Mouse (Mus musculus) cerebellum, adult 8-10 months (tissue): Measurements from ENCODE around the gene Lsm2.
A peak's percentile ranks its signal among the peaks of the same experiment; 100 is the strongest.
"Not testable (repeated sequence)": the region's sequence is repeated elsewhere in the genome, so short reads cannot be mapped to it uniquely, and the experiment has no call there.

ENCODE experiments used
- DNase-seq: peaks from one replicate; pipeline ENCODE4 v3.0.0; 2022

Gene Lsm2

DNA sequence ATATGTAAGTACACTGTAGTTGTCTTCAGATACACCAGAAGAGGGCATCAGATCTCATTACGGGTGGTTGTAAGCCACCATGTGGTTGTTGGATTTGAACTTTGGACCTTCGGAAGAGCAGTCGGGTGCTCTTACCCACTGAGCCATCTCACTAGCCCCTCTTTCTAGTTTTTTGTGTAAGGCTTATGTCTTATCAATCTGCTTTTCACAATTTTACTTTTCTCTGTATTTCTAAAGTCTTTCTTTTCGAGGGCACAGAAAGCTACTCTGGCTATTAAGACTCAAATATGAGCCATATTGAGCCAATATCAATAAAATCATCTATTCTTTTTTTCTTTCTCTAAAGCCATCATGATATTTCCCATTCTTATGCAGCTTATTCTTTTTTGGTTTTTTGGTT is 13.5 kb downstream of the Lsm2 start:
- DNase-seq = not testable (repeated sequence)

DNA sequence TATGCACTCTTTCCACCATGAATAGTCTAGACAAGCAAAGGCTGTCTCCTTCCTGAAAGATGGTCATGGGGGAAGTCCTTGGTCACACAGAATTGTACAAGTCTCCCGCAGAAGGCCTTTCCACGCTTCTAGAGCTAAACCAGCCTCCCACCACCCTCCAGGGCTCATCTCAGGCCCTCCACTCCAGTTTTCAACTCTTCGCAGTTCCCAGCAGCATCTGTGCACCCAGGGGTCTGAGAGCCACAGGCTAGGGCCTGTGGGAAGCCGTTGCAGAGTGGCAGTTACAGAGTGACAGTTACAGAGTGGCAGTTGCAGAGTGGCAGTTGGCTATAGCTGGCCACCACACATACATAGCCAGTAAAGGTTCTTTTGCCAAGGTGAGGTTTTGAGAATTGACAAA is 14.3 kb downstream of the Lsm2 start:
- not testable (repeated sequence) for DNase-seq

DNA sequence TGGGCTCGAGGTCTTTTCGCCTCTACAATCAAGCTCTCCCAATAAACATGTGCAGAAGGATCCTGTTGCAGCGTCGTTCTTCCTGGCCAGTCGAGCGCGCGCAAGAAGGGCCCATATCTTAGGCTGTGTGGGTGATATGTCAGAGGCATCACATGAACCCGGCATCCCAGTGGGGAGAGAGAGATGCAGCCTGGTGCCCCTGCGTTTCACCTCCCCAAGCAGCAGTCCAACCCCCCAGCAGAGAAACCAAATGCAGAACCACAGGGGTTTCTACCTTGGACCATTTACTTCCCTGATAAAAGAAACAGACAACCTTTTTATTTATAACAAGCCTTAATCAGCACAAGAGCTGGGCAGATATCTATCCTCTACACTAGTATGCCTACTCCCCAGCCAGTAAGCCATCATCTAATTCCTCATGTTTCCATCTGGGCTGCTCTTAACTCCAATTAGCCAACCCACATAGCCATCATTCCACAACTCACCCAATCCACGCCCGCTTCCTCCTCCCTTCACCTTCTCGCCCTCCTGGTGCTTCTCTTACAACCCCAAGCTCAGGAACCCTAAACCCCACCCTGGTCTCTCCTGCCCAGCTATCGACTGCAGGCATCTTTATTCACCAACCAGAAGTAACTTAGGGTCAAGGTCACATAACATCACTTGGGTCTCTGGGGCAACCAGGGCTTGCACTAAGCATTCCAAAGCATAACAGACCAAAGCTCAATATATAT is 14.9 kb downstream of the Lsm2 start:
- DNase-seq = no peak

DNA sequence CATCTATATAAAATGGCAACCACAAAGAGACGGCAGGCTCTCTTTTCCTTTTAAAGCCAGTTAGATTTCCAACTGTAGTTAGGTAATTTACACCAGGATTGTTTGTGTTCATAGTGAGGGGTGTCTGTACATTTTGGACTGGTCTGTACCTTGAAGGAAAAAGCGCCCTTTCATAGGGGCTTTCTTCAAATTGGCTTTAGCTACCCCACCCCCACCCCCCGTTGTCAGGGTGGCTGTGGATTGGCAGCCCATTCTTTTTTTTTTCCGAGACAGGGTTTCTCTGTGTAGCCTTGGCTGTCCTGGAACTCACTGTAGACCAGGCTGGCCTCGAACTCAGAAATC is 15.5 kb downstream of the Lsm2 start:
- DNase-seq = no peak

DNA sequence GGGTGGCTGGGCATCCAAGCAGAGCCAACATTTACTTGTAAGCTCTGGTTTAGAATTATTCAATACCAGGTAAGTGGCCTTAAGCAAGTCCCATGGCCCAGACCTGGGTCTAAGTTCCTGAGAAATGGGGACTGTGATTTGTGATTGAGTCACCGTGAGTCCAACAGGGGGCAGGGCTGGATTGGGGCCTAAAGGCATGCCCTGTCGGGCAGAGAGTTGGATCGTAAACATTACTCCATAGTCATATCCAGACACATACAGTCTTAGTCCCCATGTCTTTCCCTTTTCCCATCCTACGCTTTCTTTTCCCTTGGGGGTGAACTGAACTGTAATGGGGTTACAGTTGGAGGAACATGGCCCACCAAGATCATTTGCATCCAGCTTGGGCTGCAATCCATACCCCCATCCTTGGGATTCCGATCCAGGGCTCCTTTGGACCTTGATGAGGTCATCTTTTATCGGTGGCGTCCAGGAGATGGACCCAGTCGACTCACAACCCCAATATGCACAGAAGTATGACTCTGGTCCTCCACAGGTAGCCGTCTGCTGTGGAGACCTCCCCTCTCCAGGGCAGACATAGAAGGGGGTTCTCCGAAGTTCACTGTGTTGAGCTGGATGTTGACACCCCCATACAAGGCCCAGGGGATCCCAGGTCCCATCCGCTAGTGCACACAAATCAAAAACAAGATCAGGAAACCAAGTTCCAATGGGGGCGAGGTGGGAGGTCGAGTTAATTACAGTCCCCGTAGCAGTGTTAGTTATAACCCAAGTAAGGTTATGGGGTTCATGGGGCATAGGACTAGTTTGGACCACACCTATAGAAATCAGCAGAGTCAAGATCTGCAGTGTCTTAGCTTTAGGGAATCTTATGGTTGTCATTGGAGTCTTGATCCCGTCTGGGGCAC is 17.1 kb downstream of the Lsm2 start:
- no peak for DNase-seq

DNA sequence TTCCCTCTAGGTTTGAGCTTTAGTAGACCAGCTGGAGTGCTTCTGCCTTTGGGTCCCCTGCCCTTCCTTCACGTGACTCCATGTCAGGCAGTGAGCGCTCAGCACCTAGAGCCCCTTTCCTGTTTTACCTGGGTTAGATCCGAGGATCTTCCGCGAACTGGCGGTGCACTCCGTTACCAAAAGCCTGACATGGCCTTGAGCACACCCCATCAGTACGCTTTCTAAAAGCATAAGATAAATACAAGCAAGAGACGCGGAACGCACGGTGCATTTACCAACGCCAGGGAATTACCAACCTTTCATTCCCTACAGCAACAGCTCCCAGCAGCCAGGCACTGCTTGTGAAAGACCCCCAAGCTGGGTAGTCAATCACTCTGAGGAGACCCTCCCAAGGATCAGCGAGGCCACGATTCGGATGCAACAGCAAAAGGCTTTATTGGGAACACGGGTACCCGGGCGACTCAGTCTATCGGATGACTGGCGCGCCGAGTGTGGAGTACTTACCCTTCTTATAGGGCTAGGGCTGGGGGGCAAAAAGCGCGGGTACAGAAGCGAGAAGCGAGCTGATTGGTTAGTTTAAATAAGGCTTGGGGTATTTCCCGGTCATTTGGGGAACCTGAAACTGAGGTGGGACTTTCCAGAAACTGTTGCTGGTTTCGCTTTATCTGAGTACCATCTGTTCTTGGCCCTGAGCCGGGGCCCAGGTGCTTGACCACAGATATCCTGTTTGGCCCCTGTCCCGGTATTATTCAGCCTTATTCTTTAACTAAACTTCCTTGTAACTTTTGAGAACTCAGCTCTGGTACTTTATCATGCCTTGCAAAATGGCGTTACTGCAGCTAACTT is 18.4 kb downstream of the Lsm2 start:
- peak; percentile 17 for DNase-seq

DNA sequence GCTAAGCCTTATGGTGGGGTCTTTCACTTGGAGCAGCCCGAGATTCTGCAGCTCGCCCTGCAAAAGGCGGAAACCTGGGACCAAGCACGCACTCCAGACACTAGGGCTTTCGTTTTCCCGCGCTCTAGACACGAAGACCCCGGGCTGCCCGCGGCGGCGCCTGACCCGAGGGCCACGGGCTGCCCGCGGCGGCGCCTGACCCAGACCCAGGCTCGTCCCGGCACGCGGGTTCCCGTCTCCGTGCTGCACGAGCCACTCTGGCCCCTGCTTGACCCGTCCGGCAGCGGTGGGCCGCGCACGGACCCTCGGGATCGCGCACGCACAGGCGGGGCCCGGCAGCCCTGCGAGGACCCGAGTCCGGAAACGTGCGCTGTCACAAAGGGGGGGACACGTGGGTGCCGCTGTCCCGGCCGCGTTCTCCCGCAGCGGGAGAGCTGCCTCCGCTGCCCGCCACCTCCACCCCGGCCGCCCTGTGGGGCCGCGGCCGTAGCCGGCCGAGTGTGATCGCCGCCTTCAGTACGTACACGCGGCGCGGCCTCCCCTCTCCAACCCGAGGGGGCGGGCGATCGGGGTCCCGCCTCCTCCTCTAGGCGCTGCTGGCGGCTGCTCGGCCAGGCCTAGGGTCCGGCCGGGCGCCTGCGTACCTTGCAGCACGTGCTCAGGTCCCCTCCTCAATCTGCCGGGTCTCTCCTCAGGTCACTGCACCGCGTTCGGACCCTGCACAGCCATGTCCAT is 19.2 kb downstream of the Lsm2 start, which contains the start of gene Vars:
Gene Vars, plus strand, starts transcription at position 271 of the 735 bp plus-strand sequence.
- peak; percentile 80 for DNase-seq

DNA sequence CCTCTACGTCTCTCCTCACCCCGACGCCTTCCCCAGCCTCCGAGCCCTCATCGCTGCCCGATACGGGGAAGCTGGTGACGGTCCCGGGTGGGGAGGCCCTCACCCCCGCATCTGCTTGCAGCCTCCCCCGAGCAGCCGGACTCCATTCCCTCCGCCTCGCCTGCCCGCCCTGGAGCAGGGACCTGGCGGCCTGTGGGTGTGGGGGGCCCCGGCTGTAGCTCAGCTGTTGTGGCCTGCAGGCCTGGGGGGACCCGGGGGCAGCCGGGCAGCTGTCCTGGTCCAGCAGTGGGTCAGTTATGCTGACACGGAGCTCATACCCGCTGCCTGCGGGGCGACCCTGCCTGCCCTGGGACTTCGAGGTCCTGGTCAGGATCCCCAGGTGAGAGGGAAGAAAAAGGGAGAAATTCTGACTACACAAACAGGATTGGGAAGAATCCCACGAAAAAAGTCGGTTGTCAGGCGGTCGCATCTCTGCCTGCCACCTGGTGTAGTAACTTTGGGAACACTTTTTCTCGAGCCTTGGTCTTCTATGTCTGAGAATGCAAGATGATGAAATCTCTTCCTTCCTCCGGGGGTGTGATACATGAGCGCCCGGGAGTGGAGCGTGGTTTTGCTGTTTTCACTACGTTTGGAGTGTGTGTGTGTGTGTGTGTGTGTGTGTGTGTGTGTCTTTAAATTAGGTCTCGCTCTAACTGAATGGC is 19.9 kb downstream of the Lsm2 start:
- peak; percentile 52 for DNase-seq

DNA sequence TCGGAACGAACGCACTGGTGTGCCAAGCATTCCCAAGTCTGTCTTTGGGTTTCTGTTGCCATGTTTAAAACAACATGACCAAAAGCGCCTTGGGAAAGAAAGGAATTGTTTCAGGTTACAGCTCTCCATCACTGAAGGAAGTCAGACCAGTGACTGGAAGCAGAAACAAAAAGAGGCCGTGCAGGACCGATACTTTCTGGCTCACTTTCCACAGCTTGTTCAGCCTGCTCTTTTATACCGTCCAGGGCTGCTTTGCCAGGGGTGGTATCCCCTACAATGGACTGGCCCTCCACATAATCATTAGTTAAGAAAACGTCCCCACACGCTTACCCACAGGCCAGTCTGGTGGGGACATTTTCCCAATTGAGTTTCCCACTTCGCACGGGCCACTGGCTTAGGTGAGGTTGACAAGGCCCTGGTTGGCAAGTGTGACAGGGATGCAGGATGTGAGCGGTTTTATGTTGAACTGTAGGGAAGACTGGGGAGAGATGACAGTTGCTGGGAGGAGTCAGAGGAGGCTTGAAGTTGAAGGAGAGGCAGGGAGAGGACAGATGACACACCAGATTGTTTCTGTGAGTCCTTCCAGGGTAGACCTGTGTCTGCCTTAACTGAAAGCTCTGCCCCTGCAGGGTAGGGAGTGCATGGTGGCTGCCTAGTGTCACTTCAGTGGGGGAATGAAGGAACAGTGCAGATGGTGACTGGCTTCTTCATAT is 20.6 kb downstream of the Lsm2 start:
- peak; percentile 27 for DNase-seq

DNA sequence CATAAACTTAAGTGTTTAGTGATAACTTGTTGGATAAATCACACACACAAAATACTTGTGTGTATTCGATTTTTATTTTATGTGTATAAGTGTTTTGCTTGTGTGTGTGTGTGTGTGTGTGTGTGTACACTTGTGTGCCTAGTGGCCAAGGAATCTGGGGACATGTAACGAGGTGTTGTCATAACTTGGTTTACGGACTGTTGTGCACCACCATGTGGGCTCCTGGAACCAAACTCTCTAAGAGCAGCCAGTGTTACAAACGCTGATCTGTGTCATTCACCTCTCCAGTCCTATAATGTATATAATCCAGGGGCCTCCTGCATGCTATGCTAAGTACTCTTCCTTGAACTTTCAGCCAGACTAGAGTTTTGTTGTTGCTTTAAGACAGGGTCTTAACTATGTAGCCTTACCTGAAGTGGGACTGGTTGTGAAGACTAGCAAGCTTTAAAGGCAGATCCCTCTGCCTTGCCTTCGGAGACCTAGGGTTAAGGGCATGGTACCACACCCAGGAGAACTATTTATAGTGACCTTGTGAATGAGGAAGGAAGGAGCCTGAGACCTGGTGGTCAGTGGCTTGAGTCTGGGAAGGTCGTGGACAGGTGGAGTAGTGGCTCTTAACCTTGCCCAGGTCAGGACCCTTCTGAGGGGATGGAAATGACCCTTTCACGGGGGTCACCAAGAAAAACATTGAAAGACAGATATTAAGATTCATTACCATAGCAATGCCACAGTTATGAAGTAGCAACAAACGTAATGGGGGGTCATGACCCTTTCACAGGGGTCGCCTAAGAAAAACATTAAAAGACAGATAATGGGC is 21.6 kb downstream of the Lsm2 start:
- DNase-seq = no peak

DNA sequence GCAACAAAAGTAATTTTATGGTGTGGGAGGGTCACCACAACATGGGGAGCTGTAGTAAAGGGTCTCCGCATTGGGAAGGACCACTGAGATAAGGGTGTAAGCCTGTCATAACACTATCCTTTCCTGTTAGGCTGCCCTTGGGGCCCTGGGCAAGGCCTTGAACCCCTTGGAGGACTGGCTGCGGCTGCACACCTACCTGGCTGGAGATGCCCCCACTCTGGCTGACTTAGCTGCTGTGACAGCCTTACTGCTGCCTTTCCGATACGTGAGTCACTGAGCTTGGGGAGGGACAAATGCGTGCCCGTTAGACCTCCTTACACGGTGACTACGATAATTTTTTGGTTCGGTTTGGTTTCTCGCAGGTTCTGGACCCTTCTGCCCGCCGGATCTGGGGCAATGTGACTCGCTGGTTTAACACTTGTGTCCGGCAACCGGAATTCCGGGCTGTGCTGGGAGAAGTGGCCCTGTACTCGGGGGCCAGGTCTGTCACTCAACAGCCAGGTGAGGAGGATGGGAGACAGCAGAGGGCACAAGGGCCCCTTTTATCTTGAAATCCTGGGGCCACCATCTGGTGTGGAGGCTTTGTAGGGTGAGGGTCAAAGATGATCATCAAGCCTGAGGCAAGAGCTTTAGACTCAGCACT is 22.5 kb downstream of the Lsm2 start:
- DNase-seq = no peak

DNA sequence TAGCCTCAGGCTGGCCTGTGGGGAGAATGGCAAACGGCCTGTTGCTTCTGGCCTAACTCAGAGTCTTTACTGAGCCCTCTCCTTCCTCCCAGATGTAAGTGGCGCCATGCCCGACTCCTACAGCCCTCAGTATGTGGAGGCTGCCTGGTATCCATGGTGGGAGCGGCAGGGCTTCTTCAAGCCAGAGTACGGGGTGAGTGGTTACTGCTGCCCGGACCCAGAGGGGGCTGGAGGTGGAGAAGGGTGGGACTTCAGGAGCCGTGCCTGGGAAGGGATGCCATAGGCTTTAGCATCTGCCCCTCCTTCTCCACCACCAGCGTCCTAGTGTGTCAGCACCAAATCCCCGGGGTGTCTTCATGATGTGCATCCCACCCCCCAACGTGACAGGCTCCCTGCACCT is 23.5 kb downstream of the Lsm2 start:
- DNase-seq = no peak

DNA sequence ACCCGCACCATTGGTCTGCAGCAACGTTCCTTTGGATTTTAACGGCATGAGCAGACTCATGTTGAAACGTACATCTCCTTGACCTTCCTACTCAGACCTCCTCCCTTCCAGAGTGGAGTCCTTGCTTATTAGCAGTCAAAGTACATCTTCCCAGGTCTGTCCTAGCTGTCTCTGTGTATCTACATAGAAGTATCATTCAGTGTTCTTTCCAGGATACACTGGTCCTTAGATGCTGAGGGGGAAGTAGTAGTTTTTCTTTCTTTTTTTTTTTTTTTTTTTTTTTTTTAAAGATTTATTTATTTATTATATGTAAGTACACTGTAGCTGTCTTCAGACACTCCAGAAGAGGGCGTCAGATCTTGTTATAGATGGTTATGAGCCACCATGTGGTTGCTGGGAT is 24.2 kb downstream of the Lsm2 start:
- not testable (repeated sequence) for DNase-seq

DNA sequence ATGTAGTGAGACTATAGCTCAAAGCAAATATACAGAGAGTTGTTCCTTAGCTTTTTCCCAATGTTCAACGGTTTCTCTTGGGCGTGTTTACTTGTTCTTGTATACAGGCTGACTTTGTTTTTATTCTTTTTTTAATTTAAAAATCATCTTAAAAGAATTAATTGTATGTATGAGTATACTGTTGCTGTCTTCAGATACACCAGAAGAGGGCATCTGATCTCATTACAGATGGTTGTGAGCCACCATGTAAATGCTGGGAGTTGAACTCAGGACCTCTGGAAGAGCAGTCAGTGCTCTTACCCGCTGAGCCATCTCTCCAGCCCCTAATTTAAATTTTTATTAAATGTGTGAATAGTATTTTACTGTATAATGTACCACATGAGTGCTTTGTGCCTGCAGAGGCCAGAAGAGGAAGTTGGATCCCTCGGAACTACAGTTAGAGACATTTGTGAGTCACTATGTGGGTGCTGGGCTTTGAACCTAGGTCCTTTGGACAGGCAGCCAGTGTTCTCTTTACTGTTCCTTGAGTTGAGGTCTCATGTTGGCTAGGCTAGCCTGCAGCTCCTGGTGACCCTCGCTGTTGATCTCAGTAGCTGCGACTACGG is 25.8 kb downstream of the Lsm2 start:
- DNase-seq = no peak

DNA sequence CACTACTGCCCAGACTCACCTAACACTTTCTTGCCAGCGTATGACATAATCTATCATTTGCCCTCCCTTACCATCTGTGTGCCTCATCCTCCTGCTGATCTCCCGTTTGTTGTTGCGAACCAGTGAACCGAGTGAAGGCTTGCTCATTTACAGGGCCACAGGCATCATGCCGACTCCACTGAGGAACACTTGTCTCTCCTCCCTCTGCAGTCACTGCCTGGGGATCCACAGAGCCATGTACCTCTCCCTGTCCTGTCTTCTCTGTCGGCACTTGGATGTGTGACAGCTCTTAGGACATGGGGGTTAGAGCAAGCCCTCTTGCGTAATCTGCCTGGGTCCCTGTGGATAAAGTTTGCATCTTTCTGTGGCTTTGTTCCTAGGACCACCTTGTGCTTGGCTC is 27.9 kb downstream of the Lsm2 start:
- DNase-seq = peak; percentile 74

DNA sequence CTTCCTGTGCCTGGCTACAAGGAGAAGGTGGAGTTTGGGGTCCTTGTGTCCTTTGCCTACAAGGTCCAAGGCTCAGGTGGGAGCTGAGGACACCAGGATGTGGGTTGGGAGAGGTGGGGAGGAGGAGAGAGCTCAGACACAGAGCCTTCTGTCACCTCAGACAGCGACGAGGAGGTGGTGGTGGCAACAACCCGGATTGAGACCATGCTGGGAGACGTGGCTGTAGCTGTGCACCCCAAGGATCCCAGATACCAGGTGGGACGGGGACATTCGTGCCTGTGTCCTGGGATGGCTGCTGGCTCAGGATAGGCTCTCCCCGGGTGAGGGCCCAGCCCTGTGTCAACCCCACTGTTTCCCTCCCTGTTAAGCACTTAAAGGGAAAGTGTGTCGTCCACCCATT is 29.8 kb downstream of the Lsm2 start:
- no peak for DNase-seq

DNA sequence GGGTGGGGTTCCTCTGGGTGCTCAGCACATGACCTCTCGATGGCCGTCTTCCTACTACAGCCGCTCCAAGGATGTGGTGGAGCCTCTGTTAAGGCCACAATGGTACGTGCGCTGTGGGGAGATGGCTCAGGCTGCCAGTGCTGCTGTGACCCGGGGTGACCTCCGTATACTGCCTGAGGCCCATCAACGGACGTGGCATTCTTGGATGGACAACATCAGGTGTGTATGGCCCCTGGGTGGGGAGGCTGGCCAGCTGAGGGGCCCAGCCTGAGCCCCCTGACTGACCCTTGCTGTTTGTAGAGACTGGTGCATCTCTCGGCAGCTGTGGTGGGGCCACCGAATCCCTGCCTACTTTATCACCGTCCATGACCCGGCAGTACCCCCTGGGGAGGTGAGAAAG is 30.8 kb downstream of the Lsm2 start:
- DNase-seq = peak; percentile 20

DNA sequence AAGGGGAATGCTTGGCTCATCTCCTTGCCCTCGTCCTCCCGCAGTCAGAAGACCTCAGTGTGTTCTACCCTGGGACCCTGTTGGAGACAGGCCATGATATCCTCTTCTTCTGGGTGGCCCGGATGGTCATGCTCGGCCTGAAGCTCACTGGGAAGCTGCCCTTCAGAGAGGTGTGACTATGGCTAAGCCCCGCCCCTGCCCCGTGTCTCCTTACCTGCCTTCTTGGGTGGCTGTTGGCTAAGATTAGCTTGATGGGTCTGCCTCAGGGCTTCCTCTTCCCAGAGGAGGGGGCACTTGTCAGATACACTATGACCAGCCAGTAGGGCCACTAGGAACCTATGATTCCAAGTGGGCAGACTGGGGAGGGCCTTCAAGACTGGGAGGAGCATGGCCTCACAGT is 31.6 kb downstream of the Lsm2 start:
- DNase-seq = peak; percentile 14

DNA sequence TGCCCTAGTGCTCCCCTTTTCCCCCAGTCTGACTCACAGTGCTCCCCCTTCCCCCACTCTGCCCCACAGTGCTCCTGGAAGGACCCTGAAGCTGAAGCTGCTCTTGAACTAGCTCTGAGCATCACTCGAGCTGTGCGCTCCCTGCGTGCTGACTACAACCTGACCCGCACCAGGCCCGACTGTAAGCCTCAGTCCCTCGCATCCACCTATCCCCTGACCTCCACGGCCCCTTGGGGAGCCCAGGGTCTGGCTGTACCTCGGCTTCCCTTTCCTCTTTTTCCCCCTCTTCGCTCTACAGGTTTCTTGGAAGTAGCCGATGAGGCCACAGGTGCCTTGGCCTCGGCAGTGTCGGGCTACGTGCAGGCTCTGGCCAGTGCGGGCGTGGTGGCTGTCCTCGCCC is 33.6 kb downstream of the Lsm2 start:
- peak; percentile 30 for DNase-seq
